Mouse (Mus musculus) Muller cell, postnatal 12 days (primary cell): Measurements from ENCODE around the gene Eif2s2.
A peak's percentile ranks its signal among the peaks of the same experiment; 100 is the strongest.
"Not testable (repeated sequence)": the region's sequence is repeated elsewhere in the genome, so short reads cannot be mapped to it uniquely, and the experiment has no call there.

Experiments
- DNase-seq: peaks from one replicate; pipeline ENCODE4 v3.0.0-alpha.2; 2015; ENCODE audit errors: inconsistent ontology term

Gene Eif2s2

GRCm38 (mm10) chr2:154892201-154893044 is at the start of gene Eif2s2:
Eif2s2 (minus strand) TSS chr2:154892935.
- DNase-seq: peak; percentile 98

- DNase-seq: no peak
Measured at GRCm38 (mm10) chr2:154941952-154942351, 49.2 kb upstream of the Eif2s2 start.

GRCm38 (mm10) chr2:154937547-154938390 is 45.0 kb upstream of the Eif2s2 start:
- DNase-seq: no peak

- DNase-seq: no peak
Measured at GRCm38 (mm10) chr2:154936536-154937155, 43.9 kb upstream of the Eif2s2 start.

- no peak for DNase-seq
Measured at GRCm38 (mm10) chr2:154936106-154936505, 43.4 kb upstream of the Eif2s2 start.

GRCm38 (mm10) chr2:154933884-154934283 is 41.1 kb upstream of the Eif2s2 start:
- DNase-seq: no peak

- no peak for DNase-seq
Measured at GRCm38 (mm10) chr2:154928298-154928697, 35.6 kb upstream of the Eif2s2 start.

- DNase-seq: no peak
Measured at GRCm38 (mm10) chr2:154926843-154927242, 34.1 kb upstream of the Eif2s2 start.

GRCm38 (mm10) chr2:154925411-154926031 is 32.8 kb upstream of the Eif2s2 start:
- peak; percentile 93 for DNase-seq

- DNase-seq: not testable (repeated sequence)
Measured at GRCm38 (mm10) chr2:154922134-154922533, 29.4 kb upstream of the Eif2s2 start.

- DNase-seq: no peak
Measured at GRCm38 (mm10) chr2:154920896-154921295, 28.2 kb upstream of the Eif2s2 start.

- no peak for DNase-seq
Measured at GRCm38 (mm10) chr2:154917866-154918641, 25.3 kb upstream of the Eif2s2 start.

- no peak for DNase-seq
Measured at GRCm38 (mm10) chr2:154916547-154916946, 23.8 kb upstream of the Eif2s2 start.

GRCm38 (mm10) chr2:154915922-154916541 is 23.3 kb upstream of the Eif2s2 start:
- DNase-seq: no peak

- no peak for DNase-seq
Measured at GRCm38 (mm10) chr2:154909789-154910188, 17.1 kb upstream of the Eif2s2 start.

GRCm38 (mm10) chr2:154908223-154908622 is 15.5 kb upstream of the Eif2s2 start:
- DNase-seq: not testable (repeated sequence)

- no peak for DNase-seq
Measured at GRCm38 (mm10) chr2:154905796-154906195, 13.1 kb upstream of the Eif2s2 start.

GRCm38 (mm10) chr2:154902111-154902510 is 9.4 kb upstream of the Eif2s2 start:
- DNase-seq: no peak

GRCm38 (mm10) chr2:154899412-154899811 is 6.7 kb upstream of the Eif2s2 start:
- DNase-seq: not testable (repeated sequence)

GRCm38 (mm10) chr2:154899004-154899403 is 6.3 kb upstream of the Eif2s2 start:
- DNase-seq: not testable (repeated sequence)
